Mouse (Mus musculus) heart, adult 8-10 months (tissue): ENCODE results near the gene Snap25. TPM values are rescaled to one million over a fixed set of nuclear protein-coding genes. Genes with fewer than 3 reads are reported as not detected.

Experiments
- DNase-seq: peaks from one replicate; pipeline ENCODE4 v3.0.0; 2022; ENCODE audit warnings: low spot score
- total RNA-seq, 4 experiments: library from RNA; stranded (reverse); gene quantifications; 2 replicates each; pipeline ENCODE4 v1.2.4; 2022

Snap25 gene
- total RNA-seq, result under 1 TPM; 0.17 to 0.82 (median 0.48) TPM

DNA sequence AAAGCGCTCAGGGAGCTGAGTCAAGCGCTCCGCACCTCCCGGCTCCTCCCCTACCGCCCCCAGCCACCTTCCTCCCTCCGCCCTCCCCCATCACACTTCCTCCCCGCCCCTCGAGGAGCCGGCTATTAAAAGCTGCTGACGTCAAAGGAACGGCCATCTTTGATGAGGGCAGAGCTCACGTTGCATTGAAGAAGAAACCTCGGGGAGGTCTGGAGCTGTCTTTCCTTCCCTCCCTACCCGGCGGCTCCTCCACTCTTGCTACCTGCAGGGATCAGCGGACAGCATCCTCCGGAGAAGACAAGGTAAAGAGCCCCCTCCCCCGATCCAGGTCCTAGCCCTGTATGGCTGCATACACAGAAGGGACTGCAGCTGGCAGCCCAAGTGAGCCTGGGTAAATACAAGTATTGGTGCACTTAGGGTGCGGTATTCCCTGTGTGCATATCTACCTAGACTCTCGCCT lies at the start of gene Snap25:
Snap25 (plus strand) TSS at position 155 of the 460 bp plus-strand sequence.
- DNase-seq, result no peak

DNA sequence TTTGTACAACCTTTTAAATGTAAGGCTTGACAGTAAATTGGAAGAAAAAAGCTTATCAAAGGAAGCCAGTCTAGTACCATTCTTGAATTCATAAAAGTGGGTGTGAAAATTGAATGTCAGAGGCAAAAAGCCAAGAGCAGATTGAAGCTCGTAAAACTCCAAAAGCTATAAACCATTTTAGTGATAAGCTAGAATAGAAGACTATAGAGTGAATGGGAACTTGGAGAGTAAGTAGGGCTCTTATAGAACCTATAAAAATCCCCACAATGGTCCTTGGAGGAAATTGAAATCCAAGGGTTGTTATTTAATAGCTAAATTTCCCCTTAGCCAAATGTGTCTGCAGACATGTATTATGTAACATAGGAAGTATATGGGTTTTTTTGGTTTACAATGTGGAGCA lies 46.3 kb upstream of the Snap25 start:
- DNase-seq, result no peak

GRCm38 (mm10) chr2:136669183-136669582 lies 44.1 kb upstream of the Snap25 start:
- peak; percentile 62 for DNase-seq

DNA sequence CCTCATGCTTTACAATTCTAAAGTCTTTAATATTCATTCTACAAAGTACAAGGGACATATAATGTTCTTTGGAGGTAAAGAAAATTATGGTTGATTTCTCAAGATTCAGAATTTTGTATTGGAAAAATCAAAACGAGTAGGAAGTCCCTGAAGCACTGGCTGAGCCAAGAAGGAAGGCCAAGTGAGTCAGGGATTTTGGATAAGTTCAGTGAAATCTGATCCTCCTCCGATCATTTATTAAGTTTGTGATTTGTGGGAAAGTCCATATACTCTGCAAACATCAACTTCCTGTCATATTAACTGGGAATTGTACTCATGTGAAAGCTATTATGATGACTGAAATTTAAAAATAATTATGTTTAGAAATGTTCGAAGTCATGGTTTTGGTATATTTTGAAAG lies 43.6 kb upstream of the Snap25 start:
- peak; percentile 42 for DNase-seq

GRCm38 (mm10) chr2:136670539-136671271 lies 42.5 kb upstream of the Snap25 start:
- no peak for DNase-seq

- DNase-seq, result no peak
Observed at GRCm38 (mm10) chr2:136674077-136674757, 39.0 kb upstream of the Snap25 start.

DNA sequence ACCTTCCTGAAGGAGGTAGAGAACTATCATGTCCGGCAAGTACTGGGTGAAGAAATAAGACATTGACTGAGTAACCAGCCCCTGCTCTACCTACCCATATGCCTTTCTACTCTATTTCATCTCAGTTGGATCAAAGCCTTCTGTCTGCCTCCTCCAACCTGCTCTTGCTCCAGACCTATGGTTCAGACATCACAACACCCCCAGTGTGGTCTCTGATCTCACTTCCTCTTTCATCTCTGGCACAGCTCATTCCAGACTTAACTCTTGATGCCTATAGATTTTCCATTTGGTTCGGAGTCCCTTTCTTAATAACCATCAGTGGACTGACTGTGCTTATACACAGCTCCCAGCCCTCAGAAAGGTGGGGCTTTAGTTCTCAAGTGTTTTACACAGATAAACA lies 37.1 kb upstream of the Snap25 start:
- no peak for DNase-seq

GRCm38 (mm10) chr2:136676918-136677445 lies 36.3 kb upstream of the Snap25 start:
- no peak for DNase-seq

DNA sequence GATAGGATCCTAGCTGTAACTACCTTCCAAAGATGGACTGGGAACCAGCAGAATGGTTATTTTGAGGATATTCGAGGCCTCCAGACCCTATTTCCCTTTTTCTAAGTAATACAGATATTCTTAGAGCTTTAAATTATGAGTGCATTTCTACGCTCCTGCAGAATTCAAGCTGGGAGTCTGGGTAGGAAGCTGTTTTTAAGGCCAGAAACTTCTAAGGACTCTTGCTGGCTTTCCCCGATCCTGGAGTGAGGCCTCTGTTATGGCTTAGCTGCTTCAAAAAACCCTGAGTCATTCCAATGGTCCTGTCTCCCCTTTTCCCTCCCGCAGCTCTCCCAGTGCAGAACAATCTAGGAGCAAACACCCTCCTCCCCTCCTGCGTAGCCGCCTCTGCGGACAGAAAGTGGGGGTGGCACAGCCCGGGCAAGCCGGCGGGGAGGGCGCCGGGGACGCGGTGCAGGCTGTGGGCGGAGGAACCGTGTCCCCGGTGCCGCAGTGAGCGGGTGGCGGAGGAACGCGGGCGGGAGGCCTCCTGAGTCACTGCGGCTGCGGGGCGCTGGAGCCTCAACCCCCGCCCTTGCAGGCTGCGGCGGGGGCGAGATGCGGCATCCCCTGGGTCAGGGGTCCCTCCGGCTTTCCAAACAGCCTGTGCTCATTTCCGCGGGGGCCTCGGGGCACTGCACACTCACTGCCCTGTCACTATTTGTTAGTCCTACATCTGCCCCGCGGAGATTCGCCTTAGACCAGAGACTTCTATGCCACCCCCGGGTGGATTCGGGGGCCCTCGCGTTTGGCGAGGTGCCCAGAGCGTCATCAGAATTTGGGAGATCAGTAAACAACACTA lies 34.7 kb upstream of the Snap25 start:
- peak; percentile 81 for DNase-seq

DNA sequence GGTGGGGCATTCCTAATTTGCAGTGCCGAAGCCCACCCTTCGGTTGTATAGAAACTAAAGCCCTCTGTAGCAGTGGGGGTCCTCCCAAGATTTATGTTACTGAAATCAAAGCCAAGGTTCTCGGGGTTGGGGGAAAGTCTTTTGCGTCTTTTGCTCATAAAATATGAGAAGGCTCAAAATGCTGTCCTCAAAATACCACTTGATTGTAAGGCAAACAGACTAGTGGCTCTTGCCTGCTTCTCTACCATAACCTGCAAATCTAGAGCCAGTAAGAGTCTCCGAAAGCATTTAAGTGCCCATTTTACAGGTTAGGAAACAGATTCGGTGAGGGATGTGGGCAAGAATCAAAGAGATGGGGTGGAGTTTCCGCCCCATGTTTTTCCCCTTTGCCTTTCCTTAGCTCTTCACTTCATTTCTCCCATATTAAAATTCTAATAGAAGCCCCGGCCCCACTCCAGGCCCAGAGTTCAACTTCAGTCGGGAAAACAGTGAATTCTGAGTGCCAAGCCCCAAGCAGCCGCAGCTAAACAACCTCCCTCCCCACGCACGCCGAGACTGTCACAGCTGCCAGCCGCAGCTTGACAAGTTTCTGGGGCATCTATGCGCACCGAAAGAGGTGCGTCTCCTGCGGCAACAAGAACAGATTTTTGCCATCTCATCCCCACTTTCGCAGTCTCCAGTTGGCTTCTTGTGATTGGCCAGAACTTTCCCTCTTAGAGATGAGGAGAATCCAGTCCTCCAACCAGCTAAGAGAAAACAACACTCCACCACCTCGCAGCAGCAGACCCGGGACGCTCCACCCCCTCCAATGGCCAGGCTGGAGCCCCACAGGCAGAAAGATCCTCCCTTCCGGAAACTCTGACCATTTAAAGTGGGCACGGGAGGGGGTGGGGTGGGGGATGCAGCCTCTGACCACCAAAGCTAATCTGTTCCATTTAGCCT lies 33.7 kb upstream of the Snap25 start:
- peak; percentile 87 for DNase-seq

GRCm38 (mm10) chr2:136682146-136682860 lies 30.9 kb upstream of the Snap25 start:
- DNase-seq, result peak; percentile 61

DNA sequence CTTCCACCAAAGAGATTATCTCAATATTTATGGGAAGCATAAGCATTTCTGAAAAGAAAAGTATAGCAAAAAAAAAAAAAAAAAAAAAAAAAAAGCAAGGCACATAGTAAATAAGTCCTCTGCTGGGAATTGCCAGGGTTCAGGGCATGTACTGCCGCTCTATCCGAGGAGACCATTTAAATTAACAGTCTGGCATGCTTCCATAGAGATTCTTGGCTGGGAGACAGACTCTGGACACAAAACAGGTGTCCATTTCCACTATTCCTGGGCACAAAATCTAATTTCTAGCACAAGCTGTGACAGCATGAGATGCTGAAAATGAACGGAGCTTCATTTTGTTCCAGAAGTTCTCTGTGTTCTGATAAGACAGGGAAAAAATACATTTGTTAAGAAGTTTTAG lies 27.1 kb upstream of the Snap25 start:
- peak; percentile 82 for DNase-seq

GRCm38 (mm10) chr2:136687316-136687715 lies 25.9 kb upstream of the Snap25 start:
- no peak for DNase-seq

- no peak for DNase-seq
Observed at GRCm38 (mm10) chr2:136689476-136689875, 23.8 kb upstream of the Snap25 start.

GRCm38 (mm10) chr2:136691681-136692080 lies 21.6 kb upstream of the Snap25 start:
- DNase-seq, result no peak

DNA sequence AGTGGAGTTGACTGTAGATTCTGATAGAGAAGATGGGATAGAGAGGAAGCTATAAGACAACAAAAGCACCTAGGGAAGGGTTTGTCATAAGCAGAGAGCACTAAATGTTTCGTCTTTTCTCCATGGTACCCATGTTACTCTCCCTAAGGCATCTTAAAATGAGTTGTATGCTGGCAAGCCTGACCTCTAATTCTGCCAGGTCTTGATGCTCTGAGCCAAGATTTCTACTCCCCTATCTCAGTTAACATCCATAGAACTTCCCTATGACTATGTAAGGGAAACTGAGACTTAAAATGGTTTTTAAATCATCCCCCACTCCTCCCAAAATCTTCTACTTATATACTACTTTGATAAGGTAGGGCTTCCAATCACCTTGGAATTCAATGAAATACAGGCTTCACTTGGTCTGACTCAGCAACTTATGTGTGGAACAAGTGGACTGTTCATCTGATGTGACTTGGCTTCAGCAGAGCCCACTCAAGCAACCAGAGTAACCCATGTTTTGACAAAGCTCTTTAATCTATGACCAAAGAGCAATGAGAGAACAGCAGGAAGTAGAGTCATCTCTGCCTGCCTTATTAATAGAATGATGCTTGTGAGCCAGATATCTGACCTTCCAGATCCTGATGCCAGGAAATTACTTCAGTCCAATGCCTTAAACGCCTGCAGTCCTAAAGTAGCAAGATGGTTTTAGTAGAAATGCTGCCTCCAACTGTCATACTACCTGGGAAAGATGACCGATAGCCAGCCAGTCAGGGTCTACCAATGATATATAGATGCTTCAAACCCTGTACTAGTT lies 13.6 kb upstream of the Snap25 start:
- DNase-seq, result no peak

DNA sequence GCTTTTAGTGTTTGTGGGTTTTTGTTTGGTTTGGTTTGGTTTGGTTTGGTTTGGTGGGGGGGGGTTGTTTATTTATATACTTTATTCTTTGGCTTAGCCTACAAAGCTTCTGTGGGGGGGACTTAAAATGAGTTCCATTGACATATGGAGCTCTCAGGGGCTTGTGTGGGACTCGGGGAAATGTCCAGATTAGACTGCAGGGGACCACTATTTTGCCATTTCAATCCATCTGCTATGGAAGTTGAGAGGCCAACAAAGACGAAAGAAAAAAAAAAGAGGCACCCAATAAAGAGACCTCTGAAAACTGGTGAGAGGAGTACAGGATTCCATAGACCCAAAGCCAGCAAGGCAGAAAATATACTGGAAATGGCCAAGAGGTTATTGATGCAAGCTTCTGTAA lies 9.9 kb upstream of the Snap25 start:
- no peak for DNase-seq

- no peak for DNase-seq
Observed at GRCm38 (mm10) chr2:136711155-136711554, 2.1 kb upstream of the Snap25 start.

DNA sequence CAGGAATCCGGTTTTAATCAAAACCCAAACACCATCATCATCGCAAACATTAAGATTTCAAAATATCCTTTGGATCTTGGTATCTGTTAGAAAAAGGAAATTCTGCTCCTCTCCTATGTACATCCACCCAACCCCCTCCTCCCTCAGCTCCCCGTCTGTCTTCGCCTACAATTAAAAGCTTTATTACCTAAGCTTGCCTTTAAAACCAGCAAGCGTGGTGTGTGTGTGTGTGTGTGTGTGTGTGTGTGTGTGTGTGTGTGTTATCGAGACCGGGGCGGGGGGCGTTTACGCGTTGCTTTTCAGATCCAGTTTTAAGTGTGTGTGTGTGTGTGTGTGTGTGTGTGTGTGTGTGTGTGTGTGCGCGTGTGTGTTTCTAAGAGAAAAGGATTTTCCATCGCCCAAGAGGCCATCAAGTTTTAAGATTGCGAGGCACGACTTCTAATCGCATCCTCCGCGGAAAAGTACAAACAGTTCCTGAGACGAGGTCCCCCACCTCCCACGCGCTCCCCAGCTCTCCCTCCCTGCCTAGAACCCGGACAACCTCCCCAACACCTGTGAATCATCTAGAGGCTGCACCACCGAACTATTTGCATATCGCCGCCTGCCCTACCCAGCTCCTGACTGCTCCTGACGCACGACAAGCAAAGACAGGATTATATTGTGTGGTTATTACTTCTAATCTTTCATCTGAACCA lies 1.4 kb upstream of the Snap25 start:
- no peak for DNase-seq
